Mouse (Mus musculus) ES-E14 (cell line): ENCODE measurements around the gene Apba2.

Experiments
- MAFK ChIP-seq: IDR thresholded peaks from 2 replicates; pipeline ENCODE4 v1.6.1; 2014; ENCODE audit warnings: mild to moderate bottlenecking, low read depth, low read length, inconsistent platforms; ENCODE audit not compliant: insufficient read depth
- ZC3H11A ChIP-seq: IDR thresholded peaks from 2 replicates; pipeline ENCODE4 v1.6.1; 2012; ENCODE audit warnings: low read depth, mild to moderate bottlenecking, inconsistent platforms, low read length, borderline replicate concordance

GRCm38 (mm10) chr7:64724409-64724808 is 222.9 kb downstream of the Apba2 start:
- TF ChIP-seq ZC3H11A (no peak), MAFK (no peak)
